Mouse (Mus musculus): ENCODE results near the gene Hfe2. TPM values are rescaled to one million over a fixed set of nuclear protein-coding genes. Genes with fewer than 3 reads are reported as not detected.

Hfe2 gene
- polyA plus RNA-seq (2014; fragmentation: Illumina TruSeq; extraction: RNeasy Lipid Tissue Mini Kit (QIAGEN cat#74804); ENCODE audit: low read depth, low replicate concordance), result 209 TPM

GRCm38 (mm10) chr3:96524914-96525313, at the start of gene Hfe2:
Gene Hfe2, plus strand, starts transcription at chr3:96525172.

GRCm38 (mm10) chr3:96557694-96558093, 32.7 kb downstream of the Hfe2 start, which contains the start of gene Txnip:
Gene Txnip, plus strand, starts transcription at chr3:96557957.

GRCm38 (mm10) chr3:96576690-96577541, 51.9 kb downstream of the Hfe2 start, which contains the start of gene Gm16253:
Gene Gm16253, plus strand, starts transcription at chr3:96576984.

Other genes with a start within 250 kb of the Hfe2 start
- gene Fcgr1, start 231.2 kb upstream of the Hfe2 start, polyA plus RNA-seq (2014; fragmentation: Illumina TruSeq; extraction: RNeasy Lipid Tissue Mini Kit (QIAGEN cat#74804); ENCODE audit: low read depth, low replicate concordance), result 2.2 TPM
- not detected for gene BC107364, start 72.9 kb upstream of the Hfe2 start, polyA plus RNA-seq (2014; fragmentation: Illumina TruSeq; extraction: RNeasy Lipid Tissue Mini Kit (QIAGEN cat#74804); ENCODE audit: low read depth, low replicate concordance)
- 516 TPM for gene Txnip, start 32.8 kb downstream of the Hfe2 start, polyA plus RNA-seq (2014; fragmentation: Illumina TruSeq; extraction: RNeasy Lipid Tissue Mini Kit (QIAGEN cat#74804); ENCODE audit: low read depth, low replicate concordance)
- gene Gm16253, start 51.8 kb downstream of the Hfe2 start, polyA plus RNA-seq (2014; fragmentation: Illumina TruSeq; extraction: RNeasy Lipid Tissue Mini Kit (QIAGEN cat#74804); ENCODE audit: low read depth, low replicate concordance), result 2.6 TPM
- gene Polr3gl, start 69.0 kb downstream of the Hfe2 start, polyA plus RNA-seq (2014; fragmentation: Illumina TruSeq; extraction: RNeasy Lipid Tissue Mini Kit (QIAGEN cat#74804); ENCODE audit: low read depth, low replicate concordance), result 56.2 TPM
- gene Ankrd34a, start 71.5 kb downstream of the Hfe2 start, polyA plus RNA-seq (2014; fragmentation: Illumina TruSeq; extraction: RNeasy Lipid Tissue Mini Kit (QIAGEN cat#74804); ENCODE audit: low read depth, low replicate concordance), result 1.2 TPM
- gene Lix1l, start 76.0 kb downstream of the Hfe2 start, polyA plus RNA-seq (2014; fragmentation: Illumina TruSeq; extraction: RNeasy Lipid Tissue Mini Kit (QIAGEN cat#74804); ENCODE audit: low read depth, low replicate concordance), result 31.8 TPM
- gene Rbm8a, start 104.8 kb downstream of the Hfe2 start, polyA plus RNA-seq (2014; fragmentation: Illumina TruSeq; extraction: RNeasy Lipid Tissue Mini Kit (QIAGEN cat#74804); ENCODE audit: low read depth, low replicate concordance), result 34.5 TPM
- 39.6 TPM for gene Pex11b, start 110.2 kb downstream of the Hfe2 start, polyA plus RNA-seq (2014; fragmentation: Illumina TruSeq; extraction: RNeasy Lipid Tissue Mini Kit (QIAGEN cat#74804); ENCODE audit: low read depth, low replicate concordance)
- gene Gm42957, start 110.3 kb downstream of the Hfe2 start, polyA plus RNA-seq (2014; fragmentation: Illumina TruSeq; extraction: RNeasy Lipid Tissue Mini Kit (QIAGEN cat#74804); ENCODE audit: low read depth, low replicate concordance), result not detected
- gene Itga10, start 120.4 kb downstream of the Hfe2 start, polyA plus RNA-seq (2014; fragmentation: Illumina TruSeq; extraction: RNeasy Lipid Tissue Mini Kit (QIAGEN cat#74804); ENCODE audit: low read depth, low replicate concordance), result 2.5 TPM
- gene Ankrd35, start 145.0 kb downstream of the Hfe2 start, polyA plus RNA-seq (2014; fragmentation: Illumina TruSeq; extraction: RNeasy Lipid Tissue Mini Kit (QIAGEN cat#74804); ENCODE audit: low read depth, low replicate concordance), result 1.1 TPM
- gene Pias3, start 171.2 kb downstream of the Hfe2 start, polyA plus RNA-seq (2014; fragmentation: Illumina TruSeq; extraction: RNeasy Lipid Tissue Mini Kit (QIAGEN cat#74804); ENCODE audit: low read depth, low replicate concordance), result 17.0 TPM
- gene Nudt17, start 183.4 kb downstream of the Hfe2 start, polyA plus RNA-seq (2014; fragmentation: Illumina TruSeq; extraction: RNeasy Lipid Tissue Mini Kit (QIAGEN cat#74804); ENCODE audit: low read depth, low replicate concordance), result 4.1 TPM
- 23.6 TPM for gene Polr3c, start 202.5 kb downstream of the Hfe2 start, polyA plus RNA-seq (2014; fragmentation: Illumina TruSeq; extraction: RNeasy Lipid Tissue Mini Kit (QIAGEN cat#74804); ENCODE audit: low read depth, low replicate concordance)
- gene Rnf115, start 202.5 kb downstream of the Hfe2 start, polyA plus RNA-seq (2014; fragmentation: Illumina TruSeq; extraction: RNeasy Lipid Tissue Mini Kit (QIAGEN cat#74804); ENCODE audit: low read depth, low replicate concordance), result 24.0 TPM

All from heart, adult 10 weeks (tissue).